Mouse (Mus musculus) brain, embryonic 18.5 days (tissue): Measurements from ENCODE around the gene Pde6h.

Experiments used
- DNase-seq: peaks from one replicate; pipeline ENCODE4 v3.0.0-alpha.2; 2012; ENCODE audit warnings: low read depth, low spot score

Pde6h gene

GRCm38 (mm10) chr6:136940188-136940960, 16.7 kb downstream of the Pde6h start:
- DNase-seq = no peak

GRCm38 (mm10) chr6:136941051-136942021, 17.7 kb downstream of the Pde6h start, which contains the start of gene Arhgdib:
Gene Arhgdib, minus strand, starts transcription at chr6:136941899.
- no peak for DNase-seq

- DNase-seq = peak; percentile 37
These were observed 18.6 kb downstream of the Pde6h start for GRCm38 (mm10) chr6:136942280-136942679.

- no peak for DNase-seq
These were observed 19.8 kb downstream of the Pde6h start for GRCm38 (mm10) chr6:136943392-136943791.

GRCm38 (mm10) chr6:136944511-136944910, 20.9 kb downstream of the Pde6h start:
- no peak for DNase-seq

GRCm38 (mm10) chr6:136946241-136946640, 22.6 kb downstream of the Pde6h start:
- no peak for DNase-seq

- DNase-seq = no peak
These were observed 23.3 kb downstream of the Pde6h start for GRCm38 (mm10) chr6:136946943-136947342.

GRCm38 (mm10) chr6:136947716-136948115, 24.1 kb downstream of the Pde6h start:
- no peak for DNase-seq

GRCm38 (mm10) chr6:136950171-136950570, 26.5 kb downstream of the Pde6h start:
- no peak for DNase-seq

GRCm38 (mm10) chr6:136952930-136953329, 29.3 kb downstream of the Pde6h start:
- DNase-seq = no peak

GRCm38 (mm10) chr6:136954192-136954591, 30.6 kb downstream of the Pde6h start:
- no peak for DNase-seq

- DNase-seq = no peak
These were observed 31.1 kb downstream of the Pde6h start for GRCm38 (mm10) chr6:136954715-136955114.

GRCm38 (mm10) chr6:136955240-136955639, 31.6 kb downstream of the Pde6h start:
- DNase-seq = no peak

- no peak for DNase-seq
These were observed 33.4 kb downstream of the Pde6h start for GRCm38 (mm10) chr6:136957062-136957461.

GRCm38 (mm10) chr6:136959131-136959530, 35.5 kb downstream of the Pde6h start:
- no peak for DNase-seq

- DNase-seq = no peak
These were observed 39.3 kb downstream of the Pde6h start for GRCm38 (mm10) chr6:136962957-136963356.

GRCm38 (mm10) chr6:136964609-136965510, 41.2 kb downstream of the Pde6h start:
- DNase-seq = no peak

GRCm38 (mm10) chr6:136965912-136966311, 42.3 kb downstream of the Pde6h start:
- DNase-seq = no peak

GRCm38 (mm10) chr6:136967466-136967865, 43.8 kb downstream of the Pde6h start:
- no peak for DNase-seq

GRCm38 (mm10) chr6:136968877-136969276, 45.2 kb downstream of the Pde6h start:
- DNase-seq = peak; percentile 36
